Mouse (Mus musculus): ENCODE results near the gene Fbxo46.

Gene Fbxo46

GRCm38 (mm10) chr7:19093537-19094385 lies 25.9 kb upstream of the Fbxo46 start:
- peak; percentile 92 for DNase-seq (ENCODE audit: low spot score)

DNA sequence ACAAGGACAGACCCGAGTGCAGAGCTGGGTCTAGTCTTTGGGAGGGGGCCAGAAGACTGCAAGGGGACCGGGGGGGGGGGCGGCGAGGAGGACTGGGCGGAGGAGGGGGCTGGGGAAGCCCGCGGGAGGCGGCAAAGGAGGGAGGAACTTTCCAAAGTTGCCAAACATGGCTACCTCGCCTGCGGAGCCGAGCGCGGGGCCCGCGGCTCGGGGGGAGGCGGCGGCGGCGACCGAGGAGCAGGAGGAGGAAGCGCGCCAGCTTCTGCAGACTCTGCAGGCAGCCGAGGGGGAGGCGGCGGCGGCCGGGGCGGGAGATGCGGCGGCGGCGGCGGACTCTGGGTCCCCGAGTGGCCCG lies 25.2 kb upstream of the Fbxo46 start, which contains the start of gene Six5:
Gene Six5, plus strand, starts transcription at position 124 of the 355 bp plus-strand sequence.
- no peak for DNase-seq (ENCODE audit: low spot score)

DNA sequence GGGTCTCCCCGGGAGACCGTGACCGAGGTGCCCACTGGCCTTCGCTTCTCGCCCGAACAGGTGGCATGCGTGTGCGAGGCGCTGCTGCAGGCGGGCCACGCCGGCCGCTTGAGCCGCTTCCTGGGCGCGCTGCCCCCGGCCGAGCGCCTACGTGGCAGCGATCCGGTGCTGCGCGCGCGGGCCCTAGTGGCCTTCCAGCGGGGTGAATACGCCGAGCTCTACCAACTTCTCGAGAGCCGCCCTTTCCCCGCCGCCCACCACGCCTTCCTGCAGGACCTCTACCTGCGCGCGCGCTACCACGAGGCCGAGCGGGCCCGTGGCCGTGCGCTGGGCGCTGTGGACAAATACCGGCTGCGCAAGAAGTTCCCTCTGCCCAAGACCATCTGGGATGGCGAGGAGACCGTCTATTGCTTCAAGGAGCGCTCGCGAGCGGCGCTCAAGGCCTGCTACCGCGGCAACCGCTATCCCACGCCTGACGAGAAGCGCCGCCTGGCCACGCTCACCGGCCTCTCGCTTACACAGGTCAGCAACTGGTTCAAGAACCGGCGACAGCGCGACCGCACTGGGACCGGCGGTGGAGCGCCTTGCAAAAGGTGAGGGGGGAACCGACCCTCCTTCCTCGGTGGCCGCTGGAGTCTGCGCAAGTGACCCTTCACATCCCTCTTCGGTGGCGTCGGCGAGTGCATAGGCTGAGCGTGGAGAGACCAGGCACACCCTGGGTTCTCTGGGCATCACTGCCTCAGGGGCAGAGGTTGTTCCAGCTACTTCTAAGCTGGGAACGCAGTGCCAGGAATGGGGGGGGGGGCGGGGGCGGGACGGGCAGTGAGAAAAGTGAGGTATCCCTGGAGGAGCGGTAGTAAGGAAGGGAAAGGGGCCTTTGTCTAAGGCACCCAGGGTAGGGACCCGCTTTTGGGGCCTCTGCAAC lies 24.6 kb upstream of the Fbxo46 start:
- DNase-seq (ENCODE audit: low spot score) = no peak

- DNase-seq (ENCODE audit: low spot score) = peak; percentile 73
Observed at GRCm38 (mm10) chr7:19095751-19096110, 23.9 kb upstream of the Fbxo46 start.

DNA sequence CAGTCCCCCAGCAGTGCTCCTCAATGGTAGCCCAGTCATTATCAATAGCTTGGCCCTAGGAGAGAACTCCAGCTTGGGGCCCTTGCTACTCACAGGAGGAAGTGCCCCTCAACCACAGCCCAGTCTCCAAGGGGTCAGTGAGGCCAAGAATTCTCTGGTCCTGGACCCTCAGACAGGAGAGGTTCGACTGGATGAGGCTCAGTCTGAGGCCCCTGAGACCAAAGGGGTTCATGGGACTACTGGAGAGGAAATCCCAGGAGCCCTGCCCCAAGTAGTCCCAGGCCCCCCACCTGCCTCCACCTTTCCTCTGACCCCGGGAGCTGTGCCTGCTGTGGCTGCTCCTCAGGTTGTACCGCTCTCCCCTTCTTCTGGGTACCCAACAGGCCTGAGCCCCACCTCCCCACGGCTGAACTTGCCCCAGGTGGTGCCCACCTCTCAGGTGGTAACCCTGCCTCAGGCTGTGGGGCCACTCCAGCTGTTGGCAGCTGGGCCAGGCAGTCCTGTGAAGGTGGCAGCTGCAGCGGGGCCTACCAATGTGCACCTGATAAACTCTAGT lies 23.2 kb upstream of the Fbxo46 start:
- DNase-seq (ENCODE audit: low spot score) = no peak

DNA sequence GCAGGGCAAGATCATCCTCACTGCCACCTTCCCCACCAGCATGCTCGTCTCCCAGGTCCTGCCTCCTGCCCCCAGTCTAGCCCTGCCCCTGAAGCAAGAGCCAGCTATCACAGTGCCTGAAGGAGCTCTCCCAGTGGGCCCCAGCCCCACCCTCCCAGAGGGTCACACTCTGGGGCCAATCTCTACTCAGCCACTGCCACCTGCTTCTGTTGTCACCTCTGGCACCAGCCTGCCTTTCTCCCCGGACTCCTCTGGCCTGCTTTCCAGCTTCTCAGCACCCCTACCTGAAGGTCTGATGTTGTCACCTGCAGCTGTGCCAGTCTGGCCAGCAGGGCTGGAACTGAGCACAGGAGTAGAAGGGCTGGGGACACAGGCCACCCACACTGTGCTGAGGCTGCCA lies 22.4 kb upstream of the Fbxo46 start:
- DNase-seq (ENCODE audit: low spot score) = peak; percentile 23

DNA sequence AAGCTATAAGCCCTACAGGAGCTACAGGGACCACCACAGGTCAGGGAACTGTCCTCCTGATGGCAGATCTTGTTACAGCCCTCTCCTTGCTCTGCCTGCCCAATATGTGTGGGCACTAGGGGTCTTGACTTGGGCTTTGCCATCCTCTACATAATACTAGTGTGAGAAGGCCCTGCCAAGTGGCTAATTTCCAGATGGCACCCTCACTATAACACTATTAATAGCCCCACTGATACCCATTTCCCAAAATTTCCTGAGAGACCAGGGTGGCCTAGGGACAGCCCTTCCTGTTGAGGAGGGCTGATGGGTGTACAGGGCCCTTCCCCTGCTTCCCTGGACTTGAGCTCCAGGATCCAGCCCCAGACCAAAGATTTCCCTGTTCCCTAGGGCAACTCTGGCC lies 21.8 kb upstream of the Fbxo46 start:
- DNase-seq (ENCODE audit: low spot score) = peak; percentile 8

GRCm38 (mm10) chr7:19098811-19099210 lies 20.8 kb upstream of the Fbxo46 start:
- no peak for DNase-seq (ENCODE audit: low spot score)

DNA sequence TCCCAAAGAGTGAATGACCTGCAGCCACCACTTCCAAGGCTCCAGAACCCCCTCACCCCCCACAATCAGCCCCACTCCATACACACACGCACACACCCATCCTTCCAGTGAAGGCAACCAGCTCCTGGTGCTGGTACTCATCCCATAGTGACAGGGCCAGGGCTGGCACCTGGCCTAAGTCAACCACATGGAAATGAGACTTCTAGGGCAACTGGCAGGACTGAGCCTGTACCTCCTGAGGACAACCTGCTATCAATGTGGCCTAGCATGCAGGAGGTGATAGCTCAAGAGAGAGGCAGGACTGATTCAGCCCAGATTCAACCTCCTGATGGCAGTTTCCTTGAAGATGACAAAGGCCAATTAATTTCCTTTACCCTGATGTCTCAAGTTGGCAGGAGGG lies 19.4 kb upstream of the Fbxo46 start:
- DNase-seq (ENCODE audit: low spot score) = no peak

DNA sequence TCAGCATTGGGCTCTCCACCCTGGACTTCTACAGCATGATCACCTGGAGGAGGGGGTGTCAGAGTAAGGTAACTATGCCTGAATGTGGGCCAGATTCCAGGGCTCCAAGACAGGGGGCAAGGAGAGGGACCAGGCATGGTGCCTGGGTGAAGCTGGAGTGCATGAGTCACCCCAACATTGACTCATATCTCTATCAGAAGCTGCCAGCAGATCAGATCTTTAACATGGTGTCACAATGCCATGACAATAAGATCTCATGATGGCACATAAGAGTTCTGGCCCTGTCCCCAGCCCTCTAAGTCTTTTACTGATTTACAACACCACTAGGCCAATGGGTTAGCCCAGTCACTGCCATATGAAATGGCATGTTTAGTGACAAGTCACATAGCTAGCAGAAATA lies 15.9 kb upstream of the Fbxo46 start:
- DNase-seq (ENCODE audit: low spot score) = no peak

DNA sequence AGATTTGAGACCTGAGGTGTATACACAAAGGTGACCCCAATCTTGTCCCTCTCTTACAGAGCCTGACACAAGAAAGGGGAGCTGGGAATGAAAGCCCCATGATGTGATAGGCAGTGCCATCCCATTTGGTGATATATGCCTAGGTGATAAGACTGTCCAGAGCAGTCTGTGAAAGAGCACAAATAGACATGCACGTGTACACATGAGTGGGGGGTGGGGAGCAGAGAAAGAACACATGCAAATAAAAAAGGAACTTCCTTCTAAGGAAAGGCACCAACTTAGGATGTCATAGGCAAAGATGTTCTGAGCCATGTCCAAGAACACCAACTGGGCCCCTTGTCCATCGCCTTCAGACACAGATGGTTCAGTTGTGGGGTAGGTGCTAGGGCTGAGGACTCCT lies 15.2 kb upstream of the Fbxo46 start:
- no peak for DNase-seq (ENCODE audit: low spot score)

GRCm38 (mm10) chr7:19107436-19107835 lies 12.2 kb upstream of the Fbxo46 start:
- no peak for DNase-seq (ENCODE audit: low spot score)

- DNase-seq (ENCODE audit: low spot score) = no peak
Observed at GRCm38 (mm10) chr7:19109565-19109964, 10.1 kb upstream of the Fbxo46 start.

DNA sequence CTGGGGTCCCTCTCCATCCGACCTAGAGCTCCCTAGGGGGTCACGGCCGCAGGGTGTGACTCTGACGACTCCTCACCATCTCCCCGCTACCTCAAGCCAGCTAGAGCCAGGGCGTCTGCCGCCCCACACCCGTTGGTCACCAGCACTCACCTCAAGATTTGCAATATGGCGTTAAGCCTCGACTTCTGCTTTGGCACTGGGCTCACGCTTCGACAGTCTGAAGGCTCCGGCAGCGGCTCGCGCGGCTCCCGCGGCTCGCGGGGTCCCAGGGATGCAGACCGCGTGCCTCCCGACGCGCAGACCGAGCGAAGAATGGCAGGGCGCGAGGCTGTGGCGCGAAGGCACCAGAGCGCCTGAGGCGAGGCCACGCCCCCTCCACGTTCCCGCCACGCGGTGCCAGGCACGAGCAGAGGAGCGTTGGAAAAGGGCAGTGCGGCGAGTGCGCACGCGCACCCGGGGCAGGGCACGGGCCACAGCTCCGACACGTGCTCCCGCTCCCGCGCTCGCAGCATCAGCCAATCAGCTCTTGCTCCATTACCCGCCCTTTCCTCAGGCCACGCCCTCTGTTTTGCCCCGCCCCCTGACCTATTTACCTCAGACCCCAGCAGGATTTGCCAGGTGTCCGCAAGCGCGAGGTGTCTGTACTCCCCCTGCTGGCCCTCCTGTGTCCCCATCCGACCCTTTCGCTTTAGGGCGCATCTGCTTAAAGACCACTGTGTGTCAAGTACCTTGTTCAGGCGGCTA lies 1.5 kb upstream of the Fbxo46 start, which contains the start of gene Gm4969:
Gene Gm4969, minus strand, starts transcription at position 341 of the 744 bp plus-strand sequence.
- DNase-seq (ENCODE audit: low spot score) = peak; percentile 96

DNA sequence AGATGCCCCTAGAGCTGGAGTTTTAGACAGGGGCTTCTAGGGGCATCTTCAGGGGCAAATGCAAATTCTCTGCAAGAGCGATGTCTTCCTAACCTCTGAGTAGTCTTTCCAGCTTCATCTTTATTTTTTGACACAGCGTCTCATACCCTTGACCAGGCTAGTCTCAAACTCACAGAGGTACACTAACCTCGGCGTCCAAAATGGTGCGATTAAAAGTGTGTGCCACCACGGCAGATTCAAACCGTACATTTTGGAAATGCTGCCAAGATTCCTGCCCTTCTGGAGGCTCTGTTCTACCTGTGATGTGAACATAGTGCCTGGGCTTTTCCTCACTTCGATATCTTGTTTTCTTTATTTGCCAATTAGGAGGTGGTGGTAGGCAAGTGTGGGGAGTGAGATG lies 576 bp upstream of the Fbxo46 start:
- peak; percentile 43 for DNase-seq (ENCODE audit: low spot score)

GRCm38 (mm10) chr7:19121686-19122085 lies 2.0 kb downstream of the Fbxo46 start:
- peak; percentile 36 for DNase-seq (ENCODE audit: low spot score)

DNA sequence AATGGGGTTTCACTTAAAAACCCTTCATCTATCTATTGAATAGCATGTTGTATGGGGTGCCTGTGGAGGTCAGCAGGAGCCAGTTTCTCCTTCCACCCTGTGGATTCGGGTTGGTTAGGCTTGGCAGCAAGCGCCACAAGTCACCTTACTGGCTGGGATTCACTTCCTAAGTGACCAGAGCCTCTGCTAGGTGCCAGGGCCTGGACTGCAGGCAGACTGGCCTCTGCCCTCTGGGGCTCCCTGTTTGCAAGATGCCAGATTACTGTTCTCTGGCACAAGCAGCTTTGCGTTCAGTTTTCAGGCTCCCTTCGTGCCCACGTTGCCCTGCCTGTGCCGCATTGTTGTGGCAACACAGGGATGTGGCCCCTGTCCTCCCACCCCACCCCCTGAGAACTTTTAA lies 5.1 kb downstream of the Fbxo46 start:
- DNase-seq (ENCODE audit: low spot score) = no peak

DNA sequence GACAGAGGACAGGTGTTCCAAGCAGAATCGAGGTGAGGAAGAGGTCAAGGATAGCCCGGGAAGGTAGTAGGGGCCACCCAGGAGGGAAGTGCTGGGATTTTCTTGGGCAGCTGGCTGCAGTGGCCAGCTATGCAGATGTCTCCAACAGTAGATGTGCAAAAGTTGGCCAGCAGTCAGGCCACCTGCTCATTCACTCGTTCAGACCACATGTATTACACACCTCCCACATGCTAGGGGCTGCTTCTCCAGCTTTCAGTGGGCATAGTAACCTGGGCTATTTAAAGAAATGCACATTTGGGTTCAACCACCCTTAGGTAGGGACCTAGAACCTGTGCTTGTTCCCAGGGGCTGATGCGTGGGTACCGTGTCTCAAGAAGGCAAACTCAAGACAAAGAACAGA lies 8.1 kb downstream of the Fbxo46 start:
- no peak for DNase-seq (ENCODE audit: low spot score)

GRCm38 (mm10) chr7:19129396-19129795 lies 9.7 kb downstream of the Fbxo46 start:
- DNase-seq (ENCODE audit: low spot score) = no peak

DNA sequence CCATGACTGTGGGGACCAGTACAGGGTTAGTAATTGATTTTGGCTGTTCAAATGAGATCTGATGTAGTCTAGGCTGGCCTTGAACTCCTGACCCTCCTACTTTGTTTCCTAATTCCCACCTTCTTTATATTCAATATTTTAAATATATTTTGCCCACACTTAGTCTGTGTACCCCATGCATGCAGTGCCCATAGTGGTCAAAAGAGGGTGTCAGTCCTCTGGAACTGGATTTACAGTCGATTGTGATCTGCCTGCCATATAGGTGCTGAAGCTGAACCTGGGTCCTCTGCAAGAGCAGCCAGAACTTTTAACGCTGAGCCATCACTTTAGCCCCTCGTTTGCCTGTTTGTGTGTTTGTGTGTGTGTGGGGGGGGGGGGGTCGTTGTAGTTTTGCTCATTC lies 11.0 kb downstream of the Fbxo46 start:
- DNase-seq (ENCODE audit: low spot score) = no peak

DNA sequence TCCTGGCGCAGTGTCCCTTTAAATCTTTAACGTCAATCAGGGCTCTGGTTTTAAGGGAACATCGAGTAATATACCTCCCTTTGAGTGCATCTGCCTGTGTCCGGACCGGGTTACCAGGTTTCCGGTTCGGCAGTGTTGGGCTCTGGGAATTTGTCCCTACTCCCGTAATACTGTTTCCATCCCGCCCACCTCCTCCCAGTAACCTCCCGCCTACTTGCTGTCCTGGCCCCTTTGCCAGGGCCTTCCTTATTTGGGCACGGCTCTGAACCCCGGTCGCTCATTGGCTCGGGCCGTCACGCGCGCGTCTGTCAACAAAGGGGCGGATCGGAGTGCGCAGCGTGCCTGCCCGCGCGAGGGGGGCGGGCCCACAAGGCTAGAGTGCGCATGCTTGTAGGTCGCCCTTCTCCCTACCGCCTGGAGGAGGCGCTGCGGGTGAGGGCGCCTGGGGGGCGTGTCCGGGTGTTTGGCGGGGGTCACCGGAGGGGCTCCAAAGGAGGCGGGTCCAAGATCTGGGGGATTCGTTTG lies 11.7 kb downstream of the Fbxo46 start:
- DNase-seq (ENCODE audit: low spot score) = peak; percentile 98

GRCm38 (mm10) chr7:19136168-19136567 lies 16.5 kb downstream of the Fbxo46 start:
- DNase-seq (ENCODE audit: low spot score) = no peak

Measured in testis, postnatal 14 days (tissue).